ENCODE assay signal across 9 mouse cellular contexts in genomic region chr7:49249996-49250395, GRCm38 (mm10).
DNase-seq lines count a peak whose midpoint lies in the region; ATAC-seq lines count a peak whose summit lies in the region.
"Had no signal": no experiment of that assay in that cellular context is flagged by ENCODE, and none has a peak within 500 bp of the region (broad histone marks: within the 10 kb centered on the region; RNA-seq: fewer than 3 reads in every experiment).

No protein-coding gene starts in this region.

- DNase-seq in B cell, adult 2 months: peak; percentile 64 to 67
- DNase-seq in adrenal gland, postnatal 36 days: peak; percentile 83 to 88
- peak; percentile 89 for DNase-seq in embryonic facial prominence, embryonic 14.5 days (ENCODE audit: low spot score)
- DNase-seq in heart, adult 9 months (ENCODE audit: low spot score in 2 of 2): peak; percentile 51 to 68
- peak; percentile 92 for DNase-seq in kidney, postnatal 10 days
- peak; percentile 77 to 85 for DNase-seq in lung, adult 18-20 months
- DNase-seq in ovary, adult 18-20 months (ENCODE audit: low spot score): peak; percentile 56
- peak; percentile 72 for DNase-seq in thymus, postnatal 0 days (ENCODE audit: low spot score)

- peaks cover 36% of the 10 kb centered on the region for H3K27me3 ChIP-seq in embryonic facial prominence, embryonic 14.5 days (replicated peaks; ENCODE audit: control insufficient read depth, insufficient read depth, low read length)

- peaks cover 12% of the 10 kb centered on the region for H3K4me1 ChIP-seq in embryonic facial prominence, embryonic 14.5 days (ENCODE audit: control insufficient read depth, insufficient read depth, low read length)

- H3K4me2 ChIP-seq in embryonic facial prominence, embryonic 14.5 days (ENCODE audit: low read depth, low read length): no peak overlapping the region
- H3K4me2 ChIP-seq: embryonic facial prominence, embryonic 12.5 days had no signal

- no peak overlapping the region for H3K27ac ChIP-seq in embryonic facial prominence, embryonic 14.5 days (replicated peaks; ENCODE audit: low read depth, low read length)
- H3K27ac ChIP-seq: embryonic facial prominence, embryonic 12.5 days had no signal

- H3K4me3 ChIP-seq in embryonic facial prominence, embryonic 14.5 days (ENCODE audit: low read depth, low read length): no peak overlapping the region
- H3K4me3 ChIP-seq: embryonic facial prominence, embryonic 12.5 days had no signal

- H3K36me3 ChIP-seq in embryonic facial prominence, embryonic 14.5 days (ENCODE audit: control insufficient read depth, insufficient read depth, low read length): no peaks in the 10 kb centered on the region
- H3K36me3 ChIP-seq: embryonic facial prominence, embryonic 12.5 days had no signal

- no peaks in the 10 kb centered on the region for H3K9me3 ChIP-seq in embryonic facial prominence, embryonic 14.5 days (ENCODE audit: control insufficient read depth, low read length)
- H3K9me3 ChIP-seq: embryonic facial prominence, embryonic 12.5 days had no signal

- WGBS in embryonic facial prominence, embryonic 14.5 days: 10% methylated on average over 9 of the region's 9 CpGs

- no peak for ATAC-seq in embryonic facial prominence, embryonic 14.5 days (ENCODE audit: low read depth)

- no peak overlapping the region for H3K9ac ChIP-seq in embryonic facial prominence, embryonic 14.5 days (ENCODE audit: low read depth, low read length)
- H3K9ac ChIP-seq: embryonic facial prominence, embryonic 12.5 days had no signal
